Comparison of ENCODE assay signal across 14 mouse cellular contexts in genomic region chr19:38372460-38373102, GRCm38 (mm10). TPM values are rescaled to one million over a fixed set of nuclear protein-coding genes. Genes with fewer than 3 reads are reported as not detected.
DNase-seq lines count a peak whose midpoint lies in the region; ATAC-seq and TF ChIP-seq lines count a peak whose summit lies in the region.
"Had no signal": no experiment of that assay in that cellular context is flagged by ENCODE, and none has a peak within 500 bp of the region (broad histone marks: within the 10 kb centered on the region; RNA-seq: fewer than 3 reads in every experiment).

No protein-coding gene starts in this region.

- 16% methylated on average over 11 of the region's 11 CpGs for WGBS in neural tube, embryonic 13.5 days
- 14% methylated on average over 11 of the region's 11 CpGs for WGBS in neural tube, embryonic 15.5 days

- H3K4me2 ChIP-seq in neural tube, embryonic 13.5 days, result no peak overlapping the region
- no peak overlapping the region for H3K4me2 ChIP-seq in neural tube, embryonic 15.5 days
- H3K4me2 ChIP-seq: embryonic facial prominence, embryonic 12.5 days; hindbrain, embryonic 13.5 days; lung, embryonic 14.5 days had no signal

- H3K27me3 ChIP-seq in neural tube, embryonic 13.5 days, result peaks cover 4% of the 10 kb centered on the region
- no peaks in the 10 kb centered on the region for H3K27me3 ChIP-seq in neural tube, embryonic 15.5 days (replicated peaks)

- peaks cover 25% of the 10 kb centered on the region for H3K4me1 ChIP-seq in neural tube, embryonic 13.5 days (replicated peaks)
- peaks cover 7% of the 10 kb centered on the region; the same call in 1 of the 2 replicates for H3K4me1 ChIP-seq in neural tube, embryonic 15.5 days
- H3K4me1 ChIP-seq: embryonic facial prominence, embryonic 12.5 days had no signal

- DNase-seq in kidney, adult 8-10 months, result peak; percentile 65 to 77
- peak; percentile 42 to 61 for DNase-seq in kidney, postnatal 4 days
- no peak for DNase-seq in heart, postnatal 25 days (ENCODE audit: low spot score)
- DNase-seq in lung, postnatal 36 days, result no peak
- DNase-seq in left cerebral cortex, adult 2 months (ENCODE audit: extremely low spot score in 1 of 2, low spot score in 2 of 2), result no peak
- DNase-seq: cerebellum, adult 9-10 months; lung, embryonic 14.5 days; thymus, postnatal 14 days had no signal

- no peak overlapping the region for H3K4me3 ChIP-seq in neural tube, embryonic 13.5 days
- H3K4me3 ChIP-seq in neural tube, embryonic 15.5 days (replicated peaks), result no peak overlapping the region
- H3K4me3 ChIP-seq in left cerebral cortex, adult 2 months, result no peak overlapping the region
- H3K4me3 ChIP-seq: embryonic facial prominence, embryonic 12.5 days; forebrain, embryonic 10.5 days; hindbrain, embryonic 13.5 days had no signal

- H3K9me3 ChIP-seq in neural tube, embryonic 13.5 days, result no peaks in the 10 kb centered on the region
- H3K9me3 ChIP-seq in neural tube, embryonic 15.5 days (replicated peaks), result no peaks in the 10 kb centered on the region
- H3K9me3 ChIP-seq: embryonic facial prominence, embryonic 12.5 days; forebrain, embryonic 10.5 days; hindbrain, embryonic 13.5 days had no signal

- TF ChIP-seq CTCF in left cerebral cortex, adult 2 months (IDR thresholded peaks at IDR 0.05), result no peak

- no peaks in the 10 kb centered on the region for H3K36me3 ChIP-seq in neural tube, embryonic 13.5 days
- H3K36me3 ChIP-seq in neural tube, embryonic 15.5 days, result no peaks in the 10 kb centered on the region
- H3K36me3 ChIP-seq: embryonic facial prominence, embryonic 12.5 days; forebrain, embryonic 10.5 days; hindbrain, embryonic 13.5 days had no signal

- H3K27ac ChIP-seq in neural tube, embryonic 13.5 days (replicated peaks), result no peak overlapping the region
- H3K27ac ChIP-seq in neural tube, embryonic 15.5 days (replicated peaks), result no peak overlapping the region
- H3K27ac ChIP-seq in left cerebral cortex, adult 2 months, result no peak overlapping the region
- H3K27ac ChIP-seq: embryonic facial prominence, embryonic 12.5 days; forebrain, embryonic 10.5 days; hindbrain, embryonic 13.5 days had no signal

- intact Hi-C loops in heart, postnatal 25 days (cut with DNase I), result no loop called here
- intact Hi-C loops in left cerebral cortex, adult 2 months (cut with DNase I), result no loop called here

- ATAC-seq in neural tube, embryonic 13.5 days (ENCODE audit: low read depth), result peak; percentile 47; the same call in 1 of the 2 replicates
- ATAC-seq in neural tube, embryonic 15.5 days (ENCODE audit: low FRiP score), result no peak
- ATAC-seq: CD4-positive, CD25-positive, alpha-beta regulatory T cell, adult 4 months had no signal

- H3K9ac ChIP-seq in neural tube, embryonic 13.5 days, result no peak overlapping the region
- no peak overlapping the region for H3K9ac ChIP-seq in neural tube, embryonic 15.5 days (replicated peaks)
- H3K9ac ChIP-seq: embryonic facial prominence, embryonic 12.5 days; hindbrain, embryonic 13.5 days; lung, embryonic 14.5 days had no signal

RNA-seq across cellular contexts. Expression of gene Slc35g1, which starts 23.2 kb away (rescaled TPM):
- 0.84 and 1.0 TPM in 2 replicates for polyA plus RNA-seq in neural tube, embryonic 13.5 days (2015; fragmentation: Nextera tagmentation; extraction: Ambion mirVana)
- 0.78 and 1.3 TPM in 2 replicates for polyA plus RNA-seq in neural tube, embryonic 15.5 days (2015; fragmentation: Nextera tagmentation; extraction: Ambion mirVana)
- 1 to 10 TPM; 1.7 to 1.8 TPM for total RNA-seq in heart, postnatal 25 days (2021)
- 1 to 10 TPM; 1.6 to 2.3 TPM for total RNA-seq in left cerebral cortex, adult 2 months (2021)

Comparison
In these comparisons a context has a peak if more than half of its experiments do, and no peak if none do; other contexts are left out.
1. DNase-seq: peak in kidney, adult 8-10 months (2 of 2) and kidney, postnatal 4 days (2 of 2); none in heart, postnatal 25 days (single experiment), lung, postnatal 36 days (single experiment) and left cerebral cortex, adult 2 months (0 of 2).